Mouse (Mus musculus): ENCODE measurements around the gene Fads3.

DNA sequence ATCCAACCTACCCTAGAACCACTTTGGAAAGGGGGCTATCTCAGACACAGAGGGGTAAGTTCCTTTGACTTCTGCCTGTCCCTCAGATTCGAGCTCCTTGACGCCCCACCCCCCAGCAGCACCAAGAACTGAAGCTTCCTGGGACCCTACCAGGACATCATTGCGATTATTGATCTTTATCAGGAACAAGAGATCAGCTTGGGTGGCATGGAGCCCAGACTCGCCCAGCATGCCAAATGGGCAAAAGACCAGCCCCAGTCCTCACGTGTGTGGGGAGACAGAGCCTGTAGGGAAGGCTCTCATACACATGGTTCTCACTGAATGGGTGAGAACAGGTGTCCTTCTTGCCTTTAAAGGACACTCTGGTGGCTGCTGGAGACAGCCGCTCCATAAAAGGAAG lies 62.9 kb downstream of the Fads3 start:
- TF ChIP-seq EP300 (IDR thresholded peaks at IDR 0.05) (no peak), CTCF (IDR thresholded peaks at IDR 0.05) (no peak)

All from lung, postnatal 0 days (tissue).